11 mouse cellular contexts compared by ENCODE assay signal in the genomic region with DNA sequence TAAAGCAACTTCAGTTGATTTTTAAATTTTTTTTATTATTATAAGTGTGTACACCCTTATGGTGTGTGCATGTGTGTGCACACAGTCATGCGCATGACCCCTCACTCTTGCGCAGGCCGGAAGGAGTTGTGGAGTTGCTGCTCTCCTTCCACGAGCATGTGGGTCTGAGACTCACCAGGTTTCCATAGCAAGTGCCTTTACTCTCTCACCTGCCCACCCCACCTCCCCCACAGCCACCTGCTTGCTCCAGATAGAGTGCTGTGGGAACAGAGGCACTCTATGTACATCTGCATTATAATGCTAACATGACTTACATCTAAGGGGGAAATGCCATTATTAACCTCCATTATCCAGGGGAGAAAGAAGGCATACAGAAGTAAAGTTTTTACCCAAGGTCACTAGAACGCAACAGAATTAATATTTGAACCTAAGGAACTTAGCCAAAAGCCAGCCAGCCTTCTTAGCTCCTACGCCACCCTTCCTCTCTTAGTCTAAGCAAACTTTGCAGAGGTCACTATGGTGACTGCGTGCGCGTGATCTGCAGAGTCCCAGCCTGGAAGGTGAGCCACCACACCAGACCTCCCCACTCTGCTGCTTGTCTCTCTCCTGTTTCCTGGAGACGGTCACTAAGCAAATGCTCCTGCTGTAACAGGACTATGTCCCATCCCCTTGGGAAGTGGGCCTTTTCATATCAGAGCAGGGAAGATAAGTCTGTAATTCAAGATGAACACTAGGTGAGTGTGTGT. TPM values are rescaled to one million over a fixed set of nuclear protein-coding genes. Genes with fewer than 3 reads are reported as not detected.
DNase-seq lines count a peak whose midpoint lies in the region; ATAC-seq lines count a peak whose summit lies in the region.
"Had no signal": no experiment of that assay in that cellular context is flagged by ENCODE, and none has a peak within 500 bp of the region (broad histone marks: within the 10 kb centered on the region; RNA-seq: fewer than 3 reads in every experiment).

No protein-coding gene starts in this region.

- no peak overlapping the region for H3K4me2 ChIP-seq in forebrain, embryonic 14.5 days (ENCODE audit: low read length)
- no peak overlapping the region for H3K4me2 ChIP-seq in forebrain, embryonic 11.5 days (ENCODE audit: low read depth, low read length, severe bottlenecking)
- H3K4me2 ChIP-seq in midbrain, embryonic 11.5 days = peak overlapping the region; percentile 11; the same call in 1 of the 2 replicates

- no peak for ATAC-seq in forebrain, embryonic 14.5 days
- ATAC-seq in forebrain, embryonic 11.5 days (replicated peaks; ENCODE audit: low FRiP score) = no peak
- ATAC-seq in common myeloid progenitor, adult 5-6 weeks (replicated peaks; ENCODE audit: low read depth, poor library complexity, severe bottlenecking) = peak; percentile 50
- 0 out of 2 replicates have a peak, but pooled peaks have one; percentile 19 for ATAC-seq in midbrain, embryonic 11.5 days (ENCODE audit: low FRiP score)
- ATAC-seq: activated CD4-positive, CD25-positive, alpha-beta regulatory T cell, adult 4 months had no signal

- peak; percentile 2 for DNase-seq in forebrain, embryonic 14.5 days (ENCODE audit: low spot score)
- no peak for DNase-seq in forebrain, embryonic 11.5 days (ENCODE audit: low spot score)
- DNase-seq in kidney, postnatal 25 days = peak; percentile 21 to 44
- DNase-seq in kidney, postnatal 10 days = no peak
- no peak for DNase-seq in midbrain, embryonic 11.5 days (ENCODE audit: low spot score, missing footprints)
- DNase-seq in gastrocnemius, postnatal 14 days = no peak
- DNase-seq in spleen, postnatal 14 days (ENCODE audit: low spot score in 2 of 2) = no peak

- intact Hi-C loops in gastrocnemius, postnatal 14 days (cut with DNase I; ENCODE audit: low total_unique reads) = no loop called here

- no peaks in the 10 kb centered on the region for H3K27me3 ChIP-seq in forebrain, embryonic 14.5 days (replicated peaks; ENCODE audit: control insufficient read depth, insufficient read depth, low read length)
- H3K27me3 ChIP-seq in forebrain, embryonic 11.5 days (ENCODE audit: control insufficient read depth, insufficient read depth, low read length) = no peaks in the 10 kb centered on the region
- H3K27me3 ChIP-seq in midbrain, embryonic 11.5 days (ENCODE audit: control insufficient read depth, insufficient read depth, low read length) = no peaks in the 10 kb centered on the region; the same call in 1 of the 2 replicates

- WGBS in forebrain, embryonic 14.5 days = 74% methylated on average over 10 of the region's 10 CpGs
- WGBS in forebrain, embryonic 11.5 days = 68% methylated on average over 10 of the region's 10 CpGs
- 69% methylated on average over 10 of the region's 10 CpGs for whole genome bisulfite sequencing in midbrain, embryonic 11.5 days

- H3K27ac ChIP-seq in forebrain, embryonic 14.5 days (ENCODE audit: low read depth, low read length) = no peak overlapping the region
- no peak overlapping the region for H3K27ac ChIP-seq in forebrain, embryonic 11.5 days (ENCODE audit: low read depth, low read length)
- no peak overlapping the region for H3K27ac ChIP-seq in midbrain, embryonic 11.5 days (ENCODE audit: low read depth, low read length)
- H3K27ac ChIP-seq: left cerebral cortex, adult 2 months had no signal

- H3K36me3 ChIP-seq in forebrain, embryonic 14.5 days (ENCODE audit: control insufficient read depth, insufficient read depth, low read length) = no peaks in the 10 kb centered on the region
- no peaks in the 10 kb centered on the region for H3K36me3 ChIP-seq in forebrain, embryonic 11.5 days (ENCODE audit: control insufficient read depth, insufficient read depth, low read length)
- no peaks in the 10 kb centered on the region for H3K36me3 ChIP-seq in midbrain, embryonic 11.5 days (ENCODE audit: control insufficient read depth, insufficient read depth, low read length)

- H3K9ac ChIP-seq in forebrain, embryonic 14.5 days (ENCODE audit: low read length) = no peak overlapping the region
- no peak overlapping the region for H3K9ac ChIP-seq in forebrain, embryonic 11.5 days (ENCODE audit: low read length)
- H3K9ac ChIP-seq in midbrain, embryonic 11.5 days (ENCODE audit: low read length) = peak overlapping the region; percentile 41; the same call in 1 of the 2 replicates

- H3K4me3 ChIP-seq in forebrain, embryonic 14.5 days (ENCODE audit: low read depth, low read length) = no peak overlapping the region
- H3K4me3 ChIP-seq in forebrain, embryonic 11.5 days (ENCODE audit: low read depth, low read length) = no peak overlapping the region
- H3K4me3 ChIP-seq in midbrain, embryonic 11.5 days (ENCODE audit: low read depth, low read length) = no peak overlapping the region
- H3K4me3 ChIP-seq: erythroblast, embryonic 14.5 days; left cerebral cortex, adult 2 months had no signal

- H3K9me3 ChIP-seq in forebrain, embryonic 14.5 days (replicated peaks; ENCODE audit: control insufficient read depth, low read length) = no peaks in the 10 kb centered on the region
- H3K9me3 ChIP-seq in forebrain, embryonic 11.5 days (ENCODE audit: control insufficient read depth, low read length) = no peaks in the 10 kb centered on the region
- H3K9me3 ChIP-seq in midbrain, embryonic 11.5 days (ENCODE audit: control insufficient read depth, low read length) = no peaks in the 10 kb centered on the region

- 0 out of 2 replicates have a peak, but pooled peaks cover 3% of the 10 kb centered on the region for H3K4me1 ChIP-seq in forebrain, embryonic 14.5 days (ENCODE audit: control insufficient read depth, insufficient read depth, low read length)
- no peaks in the 10 kb centered on the region; the same call in 1 of the 2 replicates for H3K4me1 ChIP-seq in forebrain, embryonic 11.5 days (replicated peaks; ENCODE audit: control insufficient read depth, insufficient read depth, low read length)
- H3K4me1 ChIP-seq in midbrain, embryonic 11.5 days (ENCODE audit: control insufficient read depth, insufficient read depth, low read length) = peaks cover 7% of the 10 kb centered on the region

RNA-seq across cellular contexts. Expression of a gene that starts 1.3 kb away (rescaled TPM):
- 0.27 and 0.30 TPM in 2 replicates for polyA plus RNA-seq in forebrain, embryonic 14.5 days (2014; fragmentation: Nextera tagmentation; extraction: Ambion mirVana)
- polyA plus RNA-seq in forebrain, embryonic 11.5 days (2014; fragmentation: Nextera tagmentation; extraction: Ambion mirVana) = 0.21 TPM in 1 of 2 replicates, not detected in the other
- not detected in 2 replicates for total RNA-seq in common myeloid progenitor, adult 5-6 weeks (2017)
- 0.52 and 0.78 TPM in 2 replicates for polyA plus RNA-seq in midbrain, embryonic 11.5 days (2014; fragmentation: Nextera tagmentation; extraction: Ambion mirVana)
- total RNA-seq in gastrocnemius, postnatal 14 days (2021) = not detected
- total RNA-seq: left cerebral cortex, adult 2 months had no signal
- polyA plus RNA-seq: erythroblast, embryonic 14.5 days had no signal

RNA-seq across cellular contexts. Expression of a gene that starts 32.9 kb away (rescaled TPM):
- 87.3 and 94.5 TPM in 2 replicates for polyA plus RNA-seq in forebrain, embryonic 14.5 days (2014; fragmentation: Nextera tagmentation; extraction: Ambion mirVana)
- polyA plus RNA-seq in forebrain, embryonic 11.5 days (2014; fragmentation: Nextera tagmentation; extraction: Ambion mirVana) = 77.5 and 93.5 TPM in 2 replicates
- total RNA-seq in common myeloid progenitor, adult 5-6 weeks (2017) = 73.1 and 89.3 TPM in 2 replicates
- 76.8 and 88.0 TPM in 2 replicates for polyA plus RNA-seq in midbrain, embryonic 11.5 days (2014; fragmentation: Nextera tagmentation; extraction: Ambion mirVana)
- 10 to 100 TPM; 10.9 to 11.4 TPM for total RNA-seq in gastrocnemius, postnatal 14 days (2021)

RNA-seq across cellular contexts. Expression of a gene that starts 59.0 kb away (rescaled TPM):
- polyA plus RNA-seq in forebrain, embryonic 14.5 days (2014; fragmentation: Nextera tagmentation; extraction: Ambion mirVana) = 17.8 and 18.4 TPM in 2 replicates
- polyA plus RNA-seq in forebrain, embryonic 11.5 days (2014; fragmentation: Nextera tagmentation; extraction: Ambion mirVana) = 9.6 and 10.3 TPM in 2 replicates
- total RNA-seq in common myeloid progenitor, adult 5-6 weeks (2017) = 4.4 and 7.5 TPM in 2 replicates
- polyA plus RNA-seq in midbrain, embryonic 11.5 days (2014; fragmentation: Nextera tagmentation; extraction: Ambion mirVana) = 20.6 and 23.2 TPM in 2 replicates
- under 1 TPM; 0.53 to 0.74 TPM for total RNA-seq in gastrocnemius, postnatal 14 days (2021)
- polyA plus RNA-seq: erythroblast, embryonic 14.5 days had no signal

RNA-seq across cellular contexts. Expression of a gene that starts 59.4 kb away (rescaled TPM):
- 0.60 and 0.63 TPM in 2 replicates for polyA plus RNA-seq in forebrain, embryonic 14.5 days (2014; fragmentation: Nextera tagmentation; extraction: Ambion mirVana)
- 0.33 and 0.63 TPM in 2 replicates for polyA plus RNA-seq in forebrain, embryonic 11.5 days (2014; fragmentation: Nextera tagmentation; extraction: Ambion mirVana)
- not detected in 2 replicates for total RNA-seq in common myeloid progenitor, adult 5-6 weeks (2017)
- 0.29 and 0.40 TPM in 2 replicates for polyA plus RNA-seq in midbrain, embryonic 11.5 days (2014; fragmentation: Nextera tagmentation; extraction: Ambion mirVana)
- under 1 TPM; 0.13 to 0.18 TPM for total RNA-seq in gastrocnemius, postnatal 14 days (2021)
- polyA plus RNA-seq: erythroblast, embryonic 14.5 days had no signal

Comparison
In these comparisons a context has a peak if more than half of its experiments do, and no peak if none do; other contexts are left out.
1. DNase-seq: peak in forebrain, embryonic 14.5 days (single experiment) and kidney, postnatal 25 days (2 of 2); none in forebrain, embryonic 11.5 days (single experiment), kidney, postnatal 10 days (single experiment), midbrain, embryonic 11.5 days (single experiment), gastrocnemius, postnatal 14 days (single experiment) and spleen, postnatal 14 days (0 of 2).
2. ATAC-seq: peak in common myeloid progenitor, adult 5-6 weeks (single experiment) and midbrain, embryonic 11.5 days (single experiment); none in forebrain, embryonic 14.5 days (single experiment) and forebrain, embryonic 11.5 days (single experiment).